Mouse (Mus musculus): Measurements from ENCODE around the gene Btbd6. TPM values are rescaled to one million over a fixed set of nuclear protein-coding genes. Genes with fewer than 3 reads are reported as not detected.

The Btbd6 gene
- total and polyA plus RNA-seq, 2 experiments, result 5.2 to 17.8 TPM

GRCm38 (mm10) chr12:113004011-113004410, 27.7 kb downstream of the Btbd6 start:
- Histone ChIP-seq H3K36me3 (ENCODE audit: control insufficient read depth, insufficient read depth, low read length) (no peaks in the 10 kb centered on the region), H3K79me2 (ENCODE audit: control insufficient read depth, insufficient read depth, low read length) (peaks cover 3% of the 10 kb centered on the region; the same call in 1 of the 2 replicates), H3K4me1 (ENCODE audit: control insufficient read depth, insufficient read depth, low read length) (peaks cover 6% of the 10 kb centered on the region), H3K4me3 (ENCODE audit: insufficient read depth, low read depth, low read length) (no peak overlapping the region), H3K27me3 (ENCODE audit: control insufficient read depth, insufficient read depth, low read length) (no peaks in the 10 kb centered on the region), H3K27ac (replicated peaks; ENCODE audit: insufficient read depth, low read depth, low read length) (no peak overlapping the region), H3K9ac (ENCODE audit: low read depth, low read length) (no peak overlapping the region)
- 89% methylated on average over 8 of the region's 8 CpGs for WGBS
- no peak for DNase-seq (ENCODE audit: extremely low read depth, low read depth, low spot score)
- TF ChIP-seq CTCF (IDR thresholded peaks at IDR 0.05; ENCODE audit: low read depth, low read length) (no peak), POLR2A (IDR thresholded peaks at IDR 0.05; ENCODE audit: extremely low read depth, insufficient read depth, low read length) (no peak)

- H3K4me3 ChIP-seq (ENCODE audit: insufficient read depth, low read depth, low read length), result no peak overlapping the region
- H3K27ac ChIP-seq (replicated peaks; ENCODE audit: insufficient read depth, low read depth, low read length), result no peak overlapping the region
- no peaks in the 10 kb centered on the region for H3K79me2 ChIP-seq (ENCODE audit: control insufficient read depth, insufficient read depth, low read length)
- no peak overlapping the region for H3K9ac ChIP-seq (ENCODE audit: low read depth, low read length)
- 24% methylated on average over 4 of the region's 4 CpGs for WGBS
- H3K27me3 ChIP-seq (ENCODE audit: control insufficient read depth, insufficient read depth, low read length), result no peaks in the 10 kb centered on the region
- peak; percentile 65 for DNase-seq (ENCODE audit: extremely low read depth, low read depth, low spot score)
- no peak for TF ChIP-seq POLR2A (IDR thresholded peaks at IDR 0.05; ENCODE audit: extremely low read depth, insufficient read depth, low read length)
- TF ChIP-seq CTCF (IDR thresholded peaks at IDR 0.05; ENCODE audit: low read depth, low read length), result peak; percentile 76
- H3K36me3 ChIP-seq (ENCODE audit: control insufficient read depth, insufficient read depth, low read length), result no peaks in the 10 kb centered on the region
- H3K4me1 ChIP-seq (ENCODE audit: control insufficient read depth, insufficient read depth, low read length), result peaks cover 3% of the 10 kb centered on the region; the same call in 1 of the 2 replicates
These were observed 28.7 kb downstream of the Btbd6 start for GRCm38 (mm10) chr12:113004993-113005392.

GRCm38 (mm10) chr12:113011702-113012360, 35.5 kb downstream of the Btbd6 start:
- Histone ChIP-seq H3K9ac (ENCODE audit: low read depth, low read length) (no peak overlapping the region), H3K36me3 (ENCODE audit: control insufficient read depth, insufficient read depth, low read length) (no peaks in the 10 kb centered on the region), H3K4me1 (ENCODE audit: control insufficient read depth, insufficient read depth, low read length) (peaks cover 11% of the 10 kb centered on the region), H3K27ac (replicated peaks; ENCODE audit: insufficient read depth, low read depth, low read length) (0 out of 2 replicates have a peak overlapping the region, but pooled peaks have one; percentile 3), H3K4me3 (ENCODE audit: insufficient read depth, low read depth, low read length) (no peak overlapping the region), H3K79me2 (ENCODE audit: control insufficient read depth, insufficient read depth, low read length) (peaks cover 5% of the 10 kb centered on the region; the same call in 1 of the 2 replicates), H3K27me3 (ENCODE audit: control insufficient read depth, insufficient read depth, low read length) (no peaks in the 10 kb centered on the region)
- DNase-seq (ENCODE audit: extremely low read depth, low read depth, low spot score), result no peak
- TF ChIP-seq CTCF (IDR thresholded peaks at IDR 0.05; ENCODE audit: low read depth, low read length), result no peak
- no peak for TF ChIP-seq POLR2A (IDR thresholded peaks at IDR 0.05; ENCODE audit: extremely low read depth, insufficient read depth, low read length)
- 71% methylated on average over 6 of the region's 6 CpGs for WGBS

GRCm38 (mm10) chr12:113012443-113012842, 36.2 kb downstream of the Btbd6 start:
- Histone ChIP-seq H3K9ac (ENCODE audit: low read depth, low read length) (no peak overlapping the region), H3K79me2 (ENCODE audit: control insufficient read depth, insufficient read depth, low read length) (peaks cover 9% of the 10 kb centered on the region; the same call in 1 of the 2 replicates), H3K4me1 (ENCODE audit: control insufficient read depth, insufficient read depth, low read length) (peaks cover 11% of the 10 kb centered on the region), H3K27ac (replicated peaks; ENCODE audit: insufficient read depth, low read depth, low read length) (no peak overlapping the region), H3K27me3 (ENCODE audit: control insufficient read depth, insufficient read depth, low read length) (no peaks in the 10 kb centered on the region), H3K36me3 (ENCODE audit: control insufficient read depth, insufficient read depth, low read length) (no peaks in the 10 kb centered on the region), H3K4me3 (ENCODE audit: insufficient read depth, low read depth, low read length) (no peak overlapping the region)
- TF ChIP-seq CTCF (IDR thresholded peaks at IDR 0.05; ENCODE audit: low read depth, low read length) (no peak), POLR2A (IDR thresholded peaks at IDR 0.05; ENCODE audit: extremely low read depth, insufficient read depth, low read length) (no peak)
- 89% methylated on average over 5 of the region's 5 CpGs for WGBS
- DNase-seq (ENCODE audit: extremely low read depth, low read depth, low spot score), result no peak

GRCm38 (mm10) chr12:113013021-113013491, 36.8 kb downstream of the Btbd6 start:
- Histone ChIP-seq H3K27ac (replicated peaks; ENCODE audit: insufficient read depth, low read depth, low read length) (peak overlapping the region; percentile 24; the same call in 1 of the 2 replicates), H3K36me3 (ENCODE audit: control insufficient read depth, insufficient read depth, low read length) (no peaks in the 10 kb centered on the region), H3K4me3 (ENCODE audit: insufficient read depth, low read depth, low read length) (no peak overlapping the region), H3K79me2 (ENCODE audit: control insufficient read depth, insufficient read depth, low read length) (peaks cover 11% of the 10 kb centered on the region; the same call in 1 of the 2 replicates), H3K4me1 (ENCODE audit: control insufficient read depth, insufficient read depth, low read length) (peaks cover 11% of the 10 kb centered on the region), H3K27me3 (ENCODE audit: control insufficient read depth, insufficient read depth, low read length) (no peaks in the 10 kb centered on the region), H3K9ac (ENCODE audit: low read depth, low read length) (no peak overlapping the region)
- DNase-seq (ENCODE audit: extremely low read depth, low read depth, low spot score), result no peak
- 79% methylated on average over 3 of the region's 3 CpGs for WGBS
- TF ChIP-seq CTCF (IDR thresholded peaks at IDR 0.05; ENCODE audit: low read depth, low read length), result no peak
- TF ChIP-seq POLR2A (IDR thresholded peaks at IDR 0.05; ENCODE audit: extremely low read depth, insufficient read depth, low read length), result no peak
